Mouse (Mus musculus): ENCODE results near the gene Stap1. TPM values are rescaled to one million over a fixed set of nuclear protein-coding genes. Genes with fewer than 3 reads are reported as not detected.
A peak's percentile ranks its signal among the peaks of the same experiment; 100 is the strongest.

Stap1 gene
- polyA plus RNA-seq, 1 experiment from 2014 or later, result 0.28 TPM

- under 1% methylated on average over 17 of the region's 17 CpGs for WGBS
- Histone ChIP-seq H3K9me3 (ENCODE audit: control insufficient read depth, low read length) (no peaks in the 10 kb centered on the region), H3K4me2 (replicated peaks; ENCODE audit: low read depth) (peak overlapping the region; percentile 61), H3K36me3 (ENCODE audit: control insufficient read depth, insufficient read depth, low read length) (no peaks in the 10 kb centered on the region), H3K4me1 (replicated peaks; ENCODE audit: control insufficient read depth, insufficient read depth) (no peaks in the 10 kb centered on the region), H3K4me3 (ENCODE audit: low read depth, low read length) (peak overlapping the region; percentile 78), H3K9ac (ENCODE audit: low read length) (peak overlapping the region; percentile 32; the same call in 1 of the 2 replicates), H3K27ac (replicated peaks) (no peak overlapping the region; the same call in none of the 2 replicates), H3K27me3 (ENCODE audit: control insufficient read depth, insufficient read depth, low read length) (no peaks in the 10 kb centered on the region)
- DNase-seq (ENCODE audit: low spot score) (peak; percentile 91), ATAC-seq (ENCODE audit: low FRiP score, low TSS enrichment) (peak; percentile 33)
- TF ChIP-seq CTCF (IDR thresholded peaks at IDR 0.05; ENCODE audit: low read depth) (peak; percentile 91), EP300 (optimal IDR thresholded peaks at IDR 0.05) (no peak)
Observed at GRCm38 (mm10) chr5:86066551-86066929, 5.0 kb upstream of the Stap1 start.

GRCm38 (mm10) chr5:86068451-86068850 lies 3.1 kb upstream of the Stap1 start:
- no peak for ATAC-seq (ENCODE audit: low FRiP score, low TSS enrichment)
- Histone ChIP-seq H3K27me3 (ENCODE audit: control insufficient read depth, insufficient read depth, low read length) (no peaks in the 10 kb centered on the region), H3K36me3 (ENCODE audit: control insufficient read depth, insufficient read depth, low read length) (no peaks in the 10 kb centered on the region)

GRCm38 (mm10) chr5:86069121-86069520 lies 2.4 kb upstream of the Stap1 start:
- Histone ChIP-seq H3K9me3 (ENCODE audit: control insufficient read depth, low read length) (no peaks in the 10 kb centered on the region), H3K4me3 (ENCODE audit: low read depth, low read length) (no peak overlapping the region), H3K4me2 (replicated peaks; ENCODE audit: low read depth) (no peak overlapping the region), H3K27ac (replicated peaks) (no peak overlapping the region), H3K36me3 (ENCODE audit: control insufficient read depth, insufficient read depth, low read length) (no peaks in the 10 kb centered on the region), H3K9ac (ENCODE audit: low read length) (no peak overlapping the region), H3K27me3 (ENCODE audit: control insufficient read depth, insufficient read depth, low read length) (no peaks in the 10 kb centered on the region), H3K4me1 (replicated peaks; ENCODE audit: control insufficient read depth, insufficient read depth) (no peaks in the 10 kb centered on the region)
- DNase-seq (ENCODE audit: low spot score) (no peak), ATAC-seq (ENCODE audit: low FRiP score, low TSS enrichment) (no peak)
- TF ChIP-seq CTCF (IDR thresholded peaks at IDR 0.05; ENCODE audit: low read depth), result no peak
- TF ChIP-seq EP300 (optimal IDR thresholded peaks at IDR 0.05), result no peak
- WGBS, result 66% methylated on average over 6 of the region's 6 CpGs

More at GRCm38 (mm10) chr5:86068451-86068850, 3.1 kb upstream of the Stap1 start:
- H3K9ac ChIP-seq (ENCODE audit: low read length), result no peak overlapping the region
- WGBS, result 79% methylated on average over 3 of the region's 3 CpGs
- TF ChIP-seq EP300 (optimal IDR thresholded peaks at IDR 0.05) (no peak), CTCF (IDR thresholded peaks at IDR 0.05; ENCODE audit: low read depth) (no peak)
- H3K9me3 ChIP-seq (ENCODE audit: control insufficient read depth, low read length), result no peaks in the 10 kb centered on the region
- H3K4me3 ChIP-seq (ENCODE audit: low read depth, low read length), result no peak overlapping the region
- no peaks in the 10 kb centered on the region for H3K4me1 ChIP-seq (replicated peaks; ENCODE audit: control insufficient read depth, insufficient read depth)
- H3K4me2 ChIP-seq (replicated peaks; ENCODE audit: low read depth), result no peak overlapping the region
- no peak overlapping the region for H3K27ac ChIP-seq (replicated peaks)
- no peak for DNase-seq (ENCODE audit: low spot score)

- Histone ChIP-seq H3K9me3 (ENCODE audit: control insufficient read depth, low read length) (no peaks in the 10 kb centered on the region), H3K27me3 (ENCODE audit: control insufficient read depth, insufficient read depth, low read length) (no peaks in the 10 kb centered on the region), H3K4me1 (replicated peaks; ENCODE audit: control insufficient read depth, insufficient read depth) (no peaks in the 10 kb centered on the region), H3K36me3 (ENCODE audit: control insufficient read depth, insufficient read depth, low read length) (no peaks in the 10 kb centered on the region), H3K9ac (ENCODE audit: low read length) (no peak overlapping the region), H3K4me2 (replicated peaks; ENCODE audit: low read depth) (no peak overlapping the region), H3K4me3 (ENCODE audit: low read depth, low read length) (no peak overlapping the region), H3K27ac (replicated peaks) (no peak overlapping the region)
- ATAC-seq (ENCODE audit: low FRiP score, low TSS enrichment), result no peak
- 71% methylated on average over 4 of the region's 4 CpGs for WGBS
- DNase-seq (ENCODE audit: low spot score), result no peak
- TF ChIP-seq EP300 (optimal IDR thresholded peaks at IDR 0.05) (no peak), CTCF (IDR thresholded peaks at IDR 0.05; ENCODE audit: low read depth) (no peak)
Observed at GRCm38 (mm10) chr5:86072756-86073386, 1.3 kb downstream of the Stap1 start.

GRCm38 (mm10) chr5:86078720-86079334 lies 7.3 kb downstream of the Stap1 start:
- ATAC-seq (ENCODE audit: low FRiP score, low TSS enrichment) (no peak), DNase-seq (ENCODE audit: low spot score) (no peak)
- no peak overlapping the region for H3K27ac ChIP-seq (replicated peaks)
- H3K27me3 ChIP-seq (ENCODE audit: control insufficient read depth, insufficient read depth, low read length), result no peaks in the 10 kb centered on the region
- no peak overlapping the region for H3K9ac ChIP-seq (ENCODE audit: low read length)
- H3K4me1 ChIP-seq (replicated peaks; ENCODE audit: control insufficient read depth, insufficient read depth), result no peaks in the 10 kb centered on the region
- no peaks in the 10 kb centered on the region for H3K36me3 ChIP-seq (ENCODE audit: control insufficient read depth, insufficient read depth, low read length)
- H3K9me3 ChIP-seq (ENCODE audit: control insufficient read depth, low read length), result no peaks in the 10 kb centered on the region
- H3K4me2 ChIP-seq (replicated peaks; ENCODE audit: low read depth), result no peak overlapping the region
- WGBS, result 77% methylated on average over 3 of the region's 3 CpGs
- no peak overlapping the region for H3K4me3 ChIP-seq (ENCODE audit: low read depth, low read length)
- TF ChIP-seq CTCF (IDR thresholded peaks at IDR 0.05; ENCODE audit: low read depth) (no peak), EP300 (optimal IDR thresholded peaks at IDR 0.05) (no peak)

- no peak overlapping the region for H3K4me2 ChIP-seq (replicated peaks; ENCODE audit: low read depth)
- ATAC-seq (ENCODE audit: low FRiP score, low TSS enrichment) (no peak), DNase-seq (ENCODE audit: low spot score) (no peak)
- H3K4me1 ChIP-seq (replicated peaks; ENCODE audit: control insufficient read depth, insufficient read depth), result no peaks in the 10 kb centered on the region
- H3K27ac ChIP-seq (replicated peaks), result no peak overlapping the region
- H3K27me3 ChIP-seq (ENCODE audit: control insufficient read depth, insufficient read depth, low read length), result no peaks in the 10 kb centered on the region
- H3K4me3 ChIP-seq (ENCODE audit: low read depth, low read length), result no peak overlapping the region
- H3K36me3 ChIP-seq (ENCODE audit: control insufficient read depth, insufficient read depth, low read length), result no peaks in the 10 kb centered on the region
- no peak overlapping the region for H3K9ac ChIP-seq (ENCODE audit: low read length)
- TF ChIP-seq CTCF (IDR thresholded peaks at IDR 0.05; ENCODE audit: low read depth) (no peak), EP300 (optimal IDR thresholded peaks at IDR 0.05) (no peak)
- no peaks in the 10 kb centered on the region for H3K9me3 ChIP-seq (ENCODE audit: control insufficient read depth, low read length)
- 78% methylated on average over 6 of the region's 6 CpGs for WGBS
Observed at GRCm38 (mm10) chr5:86083987-86084386, 12.4 kb downstream of the Stap1 start.

Data from stomach, postnatal 0 days (tissue).